In genomic region chr5:37198011-37198688, GRCm38 (mm10) we compare ENCODE assay signal across 8 mouse cellular contexts. TPM values are rescaled to one million over a fixed set of nuclear protein-coding genes. Genes with fewer than 3 reads are reported as not detected.
DNase-seq lines count a peak whose midpoint lies in the region; ATAC-seq and TF ChIP-seq lines count a peak whose summit lies in the region.

No protein-coding gene starts in this region.

- no peak overlapping the region for H3K4me2 ChIP-seq in forebrain, embryonic 14.5 days (ENCODE audit: low read length)
- no peak overlapping the region for H3K4me2 ChIP-seq in lung, embryonic 15.5 days
- no peak overlapping the region for H3K4me2 ChIP-seq in hindbrain, postnatal 0 days (ENCODE audit: low read depth, low read length)
- H3K4me2 ChIP-seq in stomach, embryonic 15.5 days, result no peak overlapping the region

- intact Hi-C loops in gastrocnemius, postnatal 36 days (cut with DNase I), result no loop called here

- H3K9me3 ChIP-seq in forebrain, embryonic 14.5 days (replicated peaks; ENCODE audit: control insufficient read depth, low read length), result no peaks in the 10 kb centered on the region
- no peaks in the 10 kb centered on the region for H3K9me3 ChIP-seq in forebrain, embryonic 10.5 days
- no peaks in the 10 kb centered on the region for H3K9me3 ChIP-seq in lung, embryonic 15.5 days
- H3K9me3 ChIP-seq in hindbrain, postnatal 0 days (ENCODE audit: low read length), result no peaks in the 10 kb centered on the region
- no peaks in the 10 kb centered on the region for H3K9me3 ChIP-seq in stomach, embryonic 15.5 days

- no peak overlapping the region for H3K4me3 ChIP-seq in forebrain, embryonic 14.5 days (ENCODE audit: low read depth, low read length)
- no peak overlapping the region for H3K4me3 ChIP-seq in forebrain, embryonic 10.5 days
- H3K4me3 ChIP-seq in lung, embryonic 15.5 days, result no peak overlapping the region
- no peak overlapping the region for H3K4me3 ChIP-seq in hindbrain, postnatal 0 days (ENCODE audit: low read length)
- H3K4me3 ChIP-seq in stomach, embryonic 15.5 days (replicated peaks), result no peak overlapping the region

- ATAC-seq in forebrain, embryonic 14.5 days, result peak; percentile 62
- peak; percentile 52; the same call in 1 of the 2 replicates for ATAC-seq in lung, embryonic 15.5 days (ENCODE audit: borderline replicate concordance, extremely low read depth, low FRiP score, low TSS enrichment)
- ATAC-seq in hindbrain, postnatal 0 days, result peak; percentile 44; the same call in 1 of the 2 replicates
- 0 out of 2 replicates have a peak, but pooled peaks have one; percentile 47 for ATAC-seq in stomach, embryonic 15.5 days (ENCODE audit: insufficient read depth, low FRiP score, low read depth)

- WGBS in forebrain, embryonic 14.5 days, result 32% methylated on average over 2 of the region's 2 CpGs
- WGBS in forebrain, embryonic 10.5 days, result 62% methylated on average over 2 of the region's 2 CpGs
- 28% methylated on average over 2 of the region's 2 CpGs for WGBS in lung, embryonic 15.5 days
- WGBS in hindbrain, postnatal 0 days, result 15% methylated on average over 2 of the region's 2 CpGs
- WGBS in stomach, embryonic 15.5 days, result 24% methylated on average over 2 of the region's 2 CpGs

- no peak overlapping the region; the same call in 1 of the 2 replicates for H3K27ac ChIP-seq in forebrain, embryonic 14.5 days (ENCODE audit: low read depth, low read length)
- H3K27ac ChIP-seq in forebrain, embryonic 10.5 days, result no peak overlapping the region
- H3K27ac ChIP-seq in lung, embryonic 15.5 days, result no peak overlapping the region
- H3K27ac ChIP-seq in hindbrain, postnatal 0 days, result peak overlapping the region; percentile 61; the same call in 1 of the 2 replicates
- H3K27ac ChIP-seq in stomach, embryonic 15.5 days, result peak overlapping the region; percentile 51; the same call in 1 of the 2 replicates

- no peak for TF ChIP-seq CTCF in hindbrain, postnatal 0 days (IDR thresholded peaks at IDR 0.05; ENCODE audit: low read depth)

- peaks cover 15% of the 10 kb centered on the region for H3K4me1 ChIP-seq in forebrain, embryonic 14.5 days (ENCODE audit: control insufficient read depth, insufficient read depth, low read length)
- peaks cover 9% of the 10 kb centered on the region; the same call in 1 of the 2 replicates for H3K4me1 ChIP-seq in forebrain, embryonic 10.5 days
- H3K4me1 ChIP-seq in lung, embryonic 15.5 days, result peaks cover 27% of the 10 kb centered on the region
- H3K4me1 ChIP-seq in hindbrain, postnatal 0 days (ENCODE audit: insufficient read depth, low read length), result peaks cover 15% of the 10 kb centered on the region
- peaks cover 21% of the 10 kb centered on the region for H3K4me1 ChIP-seq in stomach, embryonic 15.5 days

- no peaks in the 10 kb centered on the region for H3K36me3 ChIP-seq in forebrain, embryonic 14.5 days (ENCODE audit: control insufficient read depth, insufficient read depth, low read length)
- no peaks in the 10 kb centered on the region for H3K36me3 ChIP-seq in forebrain, embryonic 10.5 days (replicated peaks)
- no peaks in the 10 kb centered on the region for H3K36me3 ChIP-seq in lung, embryonic 15.5 days
- no peaks in the 10 kb centered on the region for H3K36me3 ChIP-seq in hindbrain, postnatal 0 days (ENCODE audit: insufficient read depth, low read length)
- H3K36me3 ChIP-seq in stomach, embryonic 15.5 days, result no peaks in the 10 kb centered on the region

- peak; percentile 62 for DNase-seq in forebrain, embryonic 14.5 days (ENCODE audit: low spot score)
- no peak for DNase-seq in forebrain, embryonic 10.5 days (ENCODE audit: extremely low spot score, low spot score)
- DNase-seq in lung, adult 18-20 months, result no peak
- DNase-seq in hindbrain, postnatal 0 days (ENCODE audit: low spot score), result peak; percentile 69
- no peak for DNase-seq in gastrocnemius, postnatal 36 days
- DNase-seq in right cerebral cortex, postnatal 10 days (ENCODE audit: low spot score in 2 of 2), result no peak

- no peaks in the 10 kb centered on the region for H3K27me3 ChIP-seq in forebrain, embryonic 14.5 days (replicated peaks; ENCODE audit: control insufficient read depth, insufficient read depth, low read length)
- H3K27me3 ChIP-seq in forebrain, embryonic 10.5 days (ENCODE audit: poor library complexity, severe bottlenecking), result no peaks in the 10 kb centered on the region
- H3K27me3 ChIP-seq in lung, embryonic 15.5 days, result peaks cover 26% of the 10 kb centered on the region
- H3K27me3 ChIP-seq in hindbrain, postnatal 0 days (ENCODE audit: insufficient read depth, low read length), result no peaks in the 10 kb centered on the region
- H3K27me3 ChIP-seq in stomach, embryonic 15.5 days (replicated peaks), result 0 out of 2 replicates have a peak, but pooled peaks cover 2% of the 10 kb centered on the region

- no peak overlapping the region for H3K9ac ChIP-seq in forebrain, embryonic 14.5 days (ENCODE audit: low read length)
- no peak overlapping the region for H3K9ac ChIP-seq in lung, embryonic 15.5 days
- H3K9ac ChIP-seq in hindbrain, postnatal 0 days (replicated peaks; ENCODE audit: low read length), result no peak overlapping the region
- no peak overlapping the region for H3K9ac ChIP-seq in stomach, embryonic 15.5 days

RNA-seq across cellular contexts. Expression of gene Crmp1, which starts 43.6 kb away (rescaled TPM):
- polyA plus RNA-seq in forebrain, embryonic 14.5 days (2014; fragmentation: Nextera tagmentation; extraction: Ambion mirVana), result 654 and 880 TPM in 2 replicates
- polyA plus RNA-seq in forebrain, embryonic 10.5 days (2016; fragmentation: Nextera tagmentation; extraction: Ambion mirVana), result 96.5 and 106 TPM in 2 replicates
- 10.6 and 12.5 TPM in 2 replicates for polyA plus RNA-seq in lung, embryonic 15.5 days (2015; fragmentation: Nextera tagmentation; extraction: Ambion mirVana)
- total RNA-seq in hindbrain, postnatal 0 days (2014; rRNA removed), result 1,015 and 1,414 TPM in 2 replicates
- polyA plus RNA-seq in hindbrain, postnatal 0 days (2015; fragmentation: Nextera tagmentation; extraction: Ambion mirVana), result 607 and 697 TPM in 2 replicates
- polyA plus RNA-seq in stomach, embryonic 15.5 days (2015; fragmentation: Nextera tagmentation; extraction: Ambion mirVana), result 27.7 and 29.4 TPM in 2 replicates
- total RNA-seq in gastrocnemius, postnatal 36 days (2021), result under 1 TPM in 1 of 2 experiments, not detected in 1; 0.38 TPM

Comparison
In these comparisons a context has a peak if more than half of its experiments do, and no peak if none do; other contexts are left out.
1. DNase-seq: peak in forebrain, embryonic 14.5 days (single experiment) and hindbrain, postnatal 0 days (single experiment); none in forebrain, embryonic 10.5 days (single experiment), lung, adult 18-20 months (0 of 2), gastrocnemius, postnatal 36 days (0 of 2) and right cerebral cortex, postnatal 10 days (0 of 2).
2. H3K27ac ChIP-seq: peak in hindbrain, postnatal 0 days (single experiment) and stomach, embryonic 15.5 days (single experiment); none in forebrain, embryonic 14.5 days (single experiment), forebrain, embryonic 10.5 days (single experiment) and lung, embryonic 15.5 days (single experiment).
3. Peak in every context shown above with its lines, with median percentiles within 50 percentile points of each other: ATAC-seq.